Mouse (Mus musculus) right cerebral cortex, postnatal 36 days (tissue): Measurements from ENCODE around the gene Mt2.
A peak's percentile ranks its signal among the peaks of the same experiment; 100 is the strongest.

Experiments used
- DNase-seq, 2 experiments: peaks; one replicate each; pipeline ENCODE4 v3.0.0; 2022; ENCODE audit warnings: low spot score in 2 of 2, mixed read lengths in 1 of 2

Gene Mt2

GRCm38 (mm10) chr8:94172809-94173732 lies 607 bp downstream of the Mt2 start:
- no peak for DNase-seq

GRCm38 (mm10) chr8:94173848-94174403 lies 1.5 kb downstream of the Mt2 start:
- DNase-seq, result no peak

- no peak for DNase-seq
Observed at GRCm38 (mm10) chr8:94174619-94175213, 2.3 kb downstream of the Mt2 start.

- no peak for DNase-seq
Observed at GRCm38 (mm10) chr8:94177716-94178390, 5.4 kb downstream of the Mt2 start.

GRCm38 (mm10) chr8:94178857-94179712 lies 6.6 kb downstream of the Mt2 start, which contains the start of gene Mt1:
Gene Mt1 (plus strand): TSS chr8:94179082.
- DNase-seq, result peak; percentile 88 to 90

GRCm38 (mm10) chr8:94179713-94180560 lies 7.5 kb downstream of the Mt2 start:
- DNase-seq, result no peak

GRCm38 (mm10) chr8:94180561-94180908 lies 8.1 kb downstream of the Mt2 start:
- no peak for DNase-seq

- DNase-seq, result no peak
Observed at GRCm38 (mm10) chr8:94182055-94182929, 9.8 kb downstream of the Mt2 start.

- DNase-seq, result peak in 1 of 2 experiments; percentile 54
Observed at GRCm38 (mm10) chr8:94183117-94183516, 10.7 kb downstream of the Mt2 start.

GRCm38 (mm10) chr8:94184357-94184843 lies 11.9 kb downstream of the Mt2 start:
- no peak for DNase-seq

GRCm38 (mm10) chr8:94185791-94186190 lies 13.3 kb downstream of the Mt2 start:
- no peak for DNase-seq

GRCm38 (mm10) chr8:94186542-94186941 lies 14.1 kb downstream of the Mt2 start:
- no peak for DNase-seq

GRCm38 (mm10) chr8:94187290-94188002 lies 15.0 kb downstream of the Mt2 start:
- DNase-seq, result no peak

GRCm38 (mm10) chr8:94189275-94190031 lies 17.0 kb downstream of the Mt2 start:
- peak; percentile 66 to 68 for DNase-seq

- DNase-seq, result no peak
Observed at GRCm38 (mm10) chr8:94191101-94191691, 18.7 kb downstream of the Mt2 start.

- no peak for DNase-seq
Observed at GRCm38 (mm10) chr8:94192926-94193325, 20.5 kb downstream of the Mt2 start.

- DNase-seq, result no peak
Observed at GRCm38 (mm10) chr8:94194591-94195223, 22.2 kb downstream of the Mt2 start.
